Mouse (Mus musculus) hindbrain, embryonic 13.5 days (tissue): ENCODE results near the gene Tnf. TPM values are rescaled to one million over a fixed set of nuclear protein-coding genes. Genes with fewer than 3 reads are reported as not detected.
A peak's percentile ranks its signal among the peaks of the same experiment; 100 is the strongest.

Experiments
- ATAC-seq: fragments of 200-750 bp; cut with Nextera tagmentation; 2 replicates; pipeline ENCODE4 v1.8.0; 2017; ENCODE audit warnings: moderate TSS enrichment; ENCODE audit not compliant: low FRiP score
- H3K27ac ChIP-seq: fragments of 300-500 bp; sonication (generic); 2 replicates; pipeline ENCODE4 v1.5.1; 2015; ENCODE audit warnings: inconsistent platforms, mild to moderate bottlenecking, moderate library complexity
- H3K27me3 ChIP-seq: fragments of 300-500 bp; sonication (generic); 2 replicates; pipeline ENCODE4 v1.6.1; 2015; ENCODE audit warnings: mild to moderate bottlenecking, inconsistent platforms
- H3K36me3 ChIP-seq: fragments of 300-500 bp; sonication (generic); 2 replicates; pipeline ENCODE4 v1.6.1; 2015; ENCODE audit warnings: mild to moderate bottlenecking, inconsistent platforms
- H3K4me1 ChIP-seq: fragments of 300-500 bp; sonication (generic); replicated peaks from 2 replicates; pipeline ENCODE4 v1.6.1; 2015; ENCODE audit warnings: inconsistent platforms
- H3K4me2 ChIP-seq: fragments of 300-500 bp; sonication (generic); 2 replicates; pipeline ENCODE4 v1.6.1; 2015; ENCODE audit warnings: inconsistent platforms, mild to moderate bottlenecking, moderate library complexity
- H3K4me3 ChIP-seq: fragments of 300-500 bp; sonication (generic); 2 replicates; pipeline ENCODE4 v1.5.1; 2015; ENCODE audit warnings: mild to moderate bottlenecking, inconsistent platforms
- H3K9ac ChIP-seq: fragments of 300-500 bp; sonication (generic); 2 replicates; pipeline ENCODE4 v1.6.1; 2015; ENCODE audit warnings: mild to moderate bottlenecking, inconsistent platforms
- H3K9me3 ChIP-seq: fragments of 300-500 bp; sonication (generic); 2 replicates; pipeline ENCODE4 v1.6.1; 2016; ENCODE audit warnings: inconsistent platforms
- WGBS: fragments of 180-500 bp; shearing (Covaris S2); methylation state at CpG from one replicate; pipeline ENCODE4 v1.1.7; 2015; 5-methylcytosine and 5-hydroxymethylcytosine counted together
- polyA plus RNA-seq: library from polyadenylated mRNA; unstranded; fragments of >200 nt; fragmentation: Nextera tagmentation; extraction: Ambion mirVana; gene quantifications from 2 replicates; pipeline ENCODE4 v1.2.1, GENCODE M21; 2015

Tnf gene
- polyA plus RNA-seq, 1 experiment from 2014 or later = not detected

DNA sequence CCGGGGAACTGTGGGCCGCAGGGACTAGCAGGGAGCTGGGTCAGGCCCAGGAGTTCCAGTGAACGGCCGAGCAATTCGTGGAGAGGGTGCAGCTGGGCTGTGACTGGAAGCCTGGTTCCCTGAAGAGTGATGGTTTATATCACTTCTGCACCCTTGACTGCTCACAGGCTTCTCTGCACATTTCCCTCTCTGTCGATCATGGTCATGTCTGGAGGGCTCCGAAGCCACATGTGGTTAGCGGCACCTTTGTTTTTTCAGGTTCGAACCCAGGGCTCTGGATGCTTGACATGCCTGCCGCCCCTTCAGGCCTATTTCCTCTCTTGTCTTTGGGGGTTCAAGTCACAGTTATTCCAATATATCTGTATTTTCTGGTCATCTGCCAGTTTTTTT is 3.6 kb upstream of the Tnf start:
- H3K9ac ChIP-seq = peak overlapping the region; percentile 29; the same call in 1 of the 2 replicates
- peaks cover 49% of the 10 kb centered on the region for H3K27me3 ChIP-seq
- no peak overlapping the region for H3K27ac ChIP-seq
- 0 out of 2 replicates have a peak, but pooled peaks cover 4% of the 10 kb centered on the region for H3K4me1 ChIP-seq
- 58% methylated on average over 10 of the region's 10 CpGs for WGBS
- H3K4me3 ChIP-seq = no peak overlapping the region
- no peaks in the 10 kb centered on the region for H3K9me3 ChIP-seq
- ATAC-seq = no peak
- no peaks in the 10 kb centered on the region for H3K36me3 ChIP-seq
- H3K4me2 ChIP-seq = no peak overlapping the region

DNA sequence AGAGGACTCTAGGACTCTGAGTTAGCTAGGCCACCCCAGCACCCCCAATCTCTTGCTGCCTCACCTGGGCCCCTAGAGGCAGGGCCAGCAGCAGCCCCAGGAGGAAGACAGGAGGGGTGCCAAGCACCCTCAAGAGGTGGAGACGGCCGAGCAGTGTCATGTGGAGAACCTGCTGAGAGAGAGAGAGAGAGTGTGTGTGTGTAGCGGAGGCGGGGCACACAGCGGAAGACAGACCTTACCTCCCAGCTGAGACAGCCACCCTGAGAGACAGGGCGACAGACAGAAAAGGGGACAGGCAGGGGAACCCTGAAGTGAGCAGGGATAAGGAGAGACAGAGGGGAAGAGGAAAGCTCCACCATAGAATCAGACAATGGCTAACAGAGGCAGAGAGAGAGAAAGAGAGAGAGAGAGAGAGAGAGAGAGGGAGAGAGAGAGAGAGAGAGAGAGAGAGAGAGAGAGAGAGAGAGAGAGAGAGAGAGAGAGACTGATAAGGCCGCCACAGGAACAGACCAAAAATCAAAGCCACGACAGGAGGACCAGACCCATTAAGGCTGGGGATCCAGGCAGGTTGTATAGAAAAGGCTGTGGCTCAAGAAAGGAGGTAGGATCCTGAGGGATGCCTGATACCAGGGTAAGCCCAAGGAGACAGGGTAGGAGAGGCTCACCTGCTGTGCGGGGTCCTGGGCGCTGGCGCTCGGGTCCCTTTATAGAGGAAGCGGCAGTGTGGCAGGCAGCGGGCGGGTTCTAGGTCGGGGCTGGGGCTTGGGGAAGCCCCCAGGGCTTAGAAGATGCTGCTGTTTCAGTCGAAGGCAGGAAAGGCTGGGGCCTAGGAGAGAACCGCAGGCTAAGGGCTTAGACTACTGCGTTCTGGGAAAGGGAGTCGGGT is 2.9 kb upstream of the Tnf start, which contains the start of gene Lta:
Gene Lta, minus strand, starts transcription at position 858 of the 886 bp plus-strand sequence.
- Histone ChIP-seq H3K9ac (peak within 1 kb of the TSS; percentile 29; the same call in 1 of the 2 replicates), H3K9me3 (no peaks in the 10 kb centered on the region), H3K27me3 (peaks cover 55% of the 10 kb centered on the region), H3K27ac (no peak within 1 kb of the TSS), H3K4me2 (no peak within 1 kb of the TSS), H3K4me1 (0 out of 2 replicates have a peak, but pooled peaks cover 4% of the 10 kb centered on the region), H3K36me3 (no peaks in the 10 kb centered on the region), H3K4me3 (no peak within 1 kb of the TSS)
- WGBS = 35% methylated on average over 20 of the region's 20 CpGs
- no peak for ATAC-seq

DNA sequence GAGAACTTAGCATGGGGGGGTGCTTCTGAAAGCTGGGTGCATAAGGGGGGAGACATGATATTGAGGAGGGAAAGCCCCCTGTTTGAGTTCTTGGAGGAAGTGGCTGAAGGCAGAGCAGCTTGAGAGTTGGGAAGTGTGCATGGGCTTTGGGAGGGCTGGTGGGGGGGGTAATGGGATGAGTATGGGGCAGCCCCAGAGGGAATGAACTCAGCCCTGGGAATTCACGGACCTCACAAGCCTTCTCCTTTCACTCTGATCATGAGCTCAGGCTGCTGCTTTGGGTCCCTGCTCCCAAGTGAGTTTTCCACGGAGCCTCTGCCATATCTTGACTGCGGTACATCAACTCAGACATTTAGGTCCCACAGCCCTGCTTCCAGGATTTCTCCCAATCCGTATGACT is 635 bp upstream of the Tnf start:
- Histone ChIP-seq H3K4me1 (0 out of 2 replicates have a peak, but pooled peaks cover 4% of the 10 kb centered on the region), H3K27ac (no peak overlapping the region), H3K27me3 (peaks cover 69% of the 10 kb centered on the region), H3K4me3 (no peak overlapping the region), H3K36me3 (no peaks in the 10 kb centered on the region), H3K9ac (no peak overlapping the region), H3K9me3 (no peaks in the 10 kb centered on the region), H3K4me2 (no peak overlapping the region)
- WGBS = 81% methylated on average over 4 of the region's 4 CpGs
- no peak for ATAC-seq

DNA sequence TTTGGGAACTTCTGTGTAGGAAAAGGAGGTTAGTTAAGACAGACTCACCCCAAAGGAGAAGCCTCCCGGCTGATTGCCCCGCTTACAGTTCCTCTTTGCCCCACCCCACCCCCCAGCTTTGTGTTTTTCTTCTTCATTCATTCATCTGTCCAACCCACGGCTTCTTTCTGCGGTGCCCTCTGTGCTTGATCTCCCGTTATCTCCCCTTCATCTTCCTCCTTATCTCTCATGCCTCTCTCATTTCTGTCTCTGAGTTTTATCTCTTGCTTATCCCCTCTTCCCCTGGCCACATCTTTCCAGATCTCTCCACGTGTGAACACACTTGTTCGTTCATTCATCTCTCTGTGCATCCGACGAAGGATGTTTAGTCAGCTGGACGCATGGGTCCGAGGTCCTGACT is 679 bp downstream of the Tnf start:
- WGBS = 75% methylated on average over 11 of the region's 11 CpGs
- Histone ChIP-seq H3K9me3 (no peaks in the 10 kb centered on the region), H3K4me2 (no peak overlapping the region), H3K4me3 (no peak overlapping the region), H3K27me3 (peaks cover 82% of the 10 kb centered on the region), H3K4me1 (peaks cover 6% of the 10 kb centered on the region), H3K9ac (no peak overlapping the region), H3K27ac (no peak overlapping the region), H3K36me3 (no peaks in the 10 kb centered on the region)
- ATAC-seq = no peak

DNA sequence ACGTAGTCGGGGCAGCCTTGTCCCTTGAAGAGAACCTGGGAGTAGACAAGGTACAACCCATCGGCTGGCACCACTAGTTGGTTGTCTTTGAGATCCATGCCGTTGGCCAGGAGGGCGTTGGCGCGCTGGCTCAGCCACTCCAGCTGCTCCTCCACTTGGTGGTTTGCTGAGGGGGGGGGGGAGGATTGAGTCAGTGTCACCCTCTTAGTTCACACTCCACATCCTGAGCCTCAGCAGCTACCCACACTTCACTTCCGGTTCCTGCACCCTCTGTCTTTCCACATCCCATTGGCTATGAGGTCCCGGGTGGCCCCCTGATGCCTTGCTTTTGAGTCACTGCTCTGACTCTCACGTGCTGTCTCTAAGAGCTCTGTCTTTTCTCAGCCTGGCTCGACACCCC is 1.4 kb downstream of the Tnf start:
- no peaks in the 10 kb centered on the region for H3K36me3 ChIP-seq
- WGBS = 89% methylated on average over 11 of the region's 11 CpGs
- no peaks in the 10 kb centered on the region for H3K9me3 ChIP-seq
- no peak for ATAC-seq
- H3K4me3 ChIP-seq = no peak overlapping the region
- no peak overlapping the region for H3K27ac ChIP-seq
- H3K4me1 ChIP-seq = peaks cover 13% of the 10 kb centered on the region
- H3K4me2 ChIP-seq = no peak overlapping the region
- H3K9ac ChIP-seq = no peak overlapping the region
- peaks cover 89% of the 10 kb centered on the region for H3K27me3 ChIP-seq

DNA sequence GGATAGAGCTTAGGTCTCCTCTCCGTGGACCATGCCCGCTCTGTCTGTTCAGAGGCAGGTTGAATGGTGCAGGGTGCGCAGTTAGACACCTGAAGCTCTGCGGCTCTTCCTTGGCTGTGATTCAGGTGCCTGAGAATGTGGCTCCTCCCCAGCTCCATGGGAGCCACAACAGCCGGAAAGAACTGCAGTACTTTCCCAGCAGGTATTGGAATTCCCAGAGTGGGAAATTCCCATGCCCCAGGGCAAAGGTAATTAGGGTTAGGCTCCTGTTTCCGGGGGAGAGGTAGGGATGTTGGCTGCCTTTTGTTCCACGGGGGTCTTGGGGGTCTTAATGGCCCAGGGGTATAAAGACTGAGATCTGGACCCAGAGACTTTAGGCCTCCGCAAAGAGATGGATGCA is 2.9 kb downstream of the Tnf start:
- H3K4me3 ChIP-seq = no peak overlapping the region
- no peak overlapping the region for H3K27ac ChIP-seq
- peaks cover 18% of the 10 kb centered on the region for H3K4me1 ChIP-seq
- H3K4me2 ChIP-seq = no peak overlapping the region
- no peaks in the 10 kb centered on the region for H3K9me3 ChIP-seq
- no peak for ATAC-seq
- no peaks in the 10 kb centered on the region for H3K36me3 ChIP-seq
- WGBS = 32% methylated on average over 8 of the region's 8 CpGs
- H3K27me3 ChIP-seq = peaks cover 90% of the 10 kb centered on the region
- no peak overlapping the region for H3K9ac ChIP-seq

DNA sequence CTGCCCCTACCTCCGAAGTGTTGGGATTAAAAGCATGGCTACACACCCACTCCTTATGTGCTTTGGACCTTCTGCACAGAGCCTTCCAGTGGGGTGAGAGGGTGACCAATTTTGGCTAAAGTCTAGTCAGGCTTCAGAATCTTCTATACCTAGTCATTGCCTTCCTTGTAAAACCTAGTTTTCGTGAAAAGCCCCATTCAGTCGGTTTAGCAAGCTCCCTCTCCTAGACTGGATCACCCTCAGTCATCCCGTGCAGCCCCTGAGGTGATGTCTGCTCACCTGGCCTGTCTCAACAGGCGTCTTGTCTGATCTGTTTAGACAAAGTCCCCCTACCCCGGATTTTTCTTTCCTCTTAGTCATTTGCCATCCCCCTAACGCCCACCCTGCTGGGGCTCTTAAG is 3.8 kb downstream of the Tnf start:
- H3K27ac ChIP-seq = no peak overlapping the region

DNA sequence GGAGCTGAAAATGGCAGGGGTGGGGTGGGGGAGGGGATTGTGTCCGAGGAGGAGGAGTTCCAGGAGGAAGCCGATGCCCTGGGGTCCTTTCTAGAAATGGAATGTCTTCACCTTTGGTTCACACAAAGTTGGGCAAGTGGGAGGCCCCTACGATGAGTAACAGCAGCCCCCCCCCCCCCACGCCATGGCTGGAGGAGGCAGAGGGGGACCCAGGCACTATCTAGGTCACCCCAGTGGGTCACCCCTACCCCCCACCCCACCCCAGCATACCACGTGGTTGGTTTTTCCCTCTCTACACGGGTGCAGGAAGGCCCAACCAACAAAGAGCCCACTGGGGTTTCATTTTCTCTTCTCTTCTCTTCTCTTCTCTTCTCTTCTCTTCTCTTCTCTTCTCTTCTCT is 4.7 kb downstream of the Tnf start:
- Histone ChIP-seq H3K9ac (no peak overlapping the region), H3K4me2 (no peak overlapping the region), H3K9me3 (no peaks in the 10 kb centered on the region), H3K36me3 (no peaks in the 10 kb centered on the region), H3K27me3 (peaks cover 78% of the 10 kb centered on the region), H3K4me3 (no peak overlapping the region), H3K4me1 (peaks cover 18% of the 10 kb centered on the region), H3K27ac (no peak overlapping the region)
- ATAC-seq = no peak
- 48% methylated on average over 6 of the region's 6 CpGs for WGBS

More for the DNA sequence above, 3.8 kb downstream of the Tnf start:
- WGBS = 73% methylated on average over 7 of the region's 7 CpGs
- H3K4me3 ChIP-seq = no peak overlapping the region
- H3K9ac ChIP-seq = no peak overlapping the region
- H3K4me1 ChIP-seq = peaks cover 18% of the 10 kb centered on the region
- H3K27me3 ChIP-seq = peaks cover 87% of the 10 kb centered on the region
- no peaks in the 10 kb centered on the region for H3K9me3 ChIP-seq
- H3K36me3 ChIP-seq = no peaks in the 10 kb centered on the region
- H3K4me2 ChIP-seq = no peak overlapping the region
- ATAC-seq = no peak

DNA sequence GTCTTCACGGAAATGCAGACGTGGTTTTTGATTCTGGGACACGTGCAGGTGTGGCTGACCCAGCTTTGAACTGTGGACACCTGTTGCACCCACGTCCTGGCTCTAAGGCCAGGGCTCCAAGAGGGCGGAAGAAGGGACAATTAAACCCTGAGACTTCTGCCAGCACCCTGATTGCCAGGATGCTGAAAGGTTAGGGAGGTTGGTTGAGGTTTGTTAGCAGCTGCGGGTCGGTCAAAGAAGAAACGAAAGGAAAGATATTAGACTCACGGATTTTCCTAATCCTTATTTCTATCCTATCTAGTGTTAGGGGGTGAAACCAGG is 5.5 kb downstream of the Tnf start:
- Histone ChIP-seq H3K9ac (no peak overlapping the region), H3K27me3 (peaks cover 69% of the 10 kb centered on the region), H3K4me2 (peak overlapping the region; percentile 65), H3K4me1 (peaks cover 18% of the 10 kb centered on the region), H3K27ac (no peak overlapping the region), H3K36me3 (no peaks in the 10 kb centered on the region), H3K4me3 (peak overlapping the region; percentile 40), H3K9me3 (no peaks in the 10 kb centered on the region)
- ATAC-seq = no peak
- 31% methylated on average over 9 of the region's 9 CpGs for WGBS

DNA sequence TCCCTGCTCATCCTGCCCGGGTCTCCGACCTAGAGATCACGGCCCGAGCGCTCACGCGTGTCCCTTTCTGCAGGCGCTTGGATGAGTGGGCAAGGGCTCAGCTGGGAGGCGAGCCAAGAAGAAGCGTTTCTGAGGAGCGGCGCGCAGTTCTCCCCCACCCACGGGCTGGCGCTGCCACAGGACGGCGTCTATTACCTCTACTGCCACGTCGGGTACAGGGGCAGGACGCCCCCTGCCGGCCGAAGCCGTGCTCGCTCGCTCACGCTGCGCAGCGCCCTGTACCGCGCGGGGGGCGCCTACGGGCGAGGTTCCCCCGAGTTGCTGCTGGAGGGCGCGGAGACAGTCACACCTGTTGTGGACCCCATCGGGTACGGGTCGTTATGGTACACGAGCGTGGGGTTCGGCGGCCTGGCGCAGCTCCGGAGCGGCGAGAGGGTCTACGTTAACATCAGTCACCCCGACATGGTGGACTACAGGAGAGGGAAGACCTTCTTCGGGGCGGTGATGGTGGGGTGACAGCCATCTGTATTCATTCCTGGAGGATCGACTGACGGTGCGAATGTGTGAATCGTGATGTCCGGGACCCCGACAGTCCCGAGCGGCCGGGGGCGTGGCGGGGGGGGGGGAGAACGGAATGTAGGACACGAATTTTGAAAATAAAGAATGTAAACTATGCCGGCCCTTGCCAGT is 6.0 kb downstream of the Tnf start:
- Histone ChIP-seq H3K4me2 (peak overlapping the region; percentile 65), H3K4me3 (peak overlapping the region; percentile 40), H3K27ac (no peak overlapping the region), H3K9me3 (no peaks in the 10 kb centered on the region), H3K9ac (peak overlapping the region; percentile 62), H3K27me3 (peaks cover 64% of the 10 kb centered on the region), H3K36me3 (no peaks in the 10 kb centered on the region), H3K4me1 (peaks cover 18% of the 10 kb centered on the region)
- peak; percentile 57; the same call in 1 of the 2 replicates for ATAC-seq
- WGBS = 1% methylated on average over 66 of the region's 66 CpGs

DNA sequence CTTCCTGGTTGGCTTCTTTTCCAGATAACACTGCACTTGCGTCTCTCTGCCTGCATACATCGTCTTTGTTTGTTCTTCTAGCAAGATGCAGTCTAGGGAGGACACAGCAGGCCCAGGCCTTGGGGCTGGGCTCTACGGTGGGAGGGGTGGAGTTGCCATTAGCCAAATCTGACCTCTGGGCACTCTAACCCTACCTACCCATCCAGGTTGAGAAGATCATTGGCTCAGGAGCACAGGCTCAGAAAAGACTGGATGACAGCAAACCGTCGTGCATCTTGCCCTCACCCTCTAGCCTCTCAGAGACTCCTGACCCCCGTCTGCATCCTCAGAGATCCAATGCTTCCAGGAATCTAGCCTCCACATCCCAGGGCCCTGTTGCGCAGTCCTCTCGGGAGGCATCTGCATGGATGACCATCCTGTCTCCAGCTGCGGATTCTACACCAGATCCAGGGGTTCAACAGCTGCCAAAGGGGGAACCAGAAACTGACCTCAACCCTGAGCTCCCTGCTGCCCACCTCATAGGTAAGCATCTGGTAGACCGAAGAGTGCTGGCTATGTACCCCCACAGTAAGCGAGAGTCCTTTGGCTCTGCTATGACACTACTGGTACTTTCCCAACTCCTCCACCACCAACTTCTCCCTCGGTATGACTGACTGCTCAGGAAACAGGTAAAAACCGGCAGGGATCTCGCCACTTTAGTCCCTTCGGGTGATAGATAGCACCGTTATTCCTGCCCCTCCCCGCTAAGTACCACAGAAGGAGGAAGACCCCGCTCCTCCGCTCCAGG is 6.8 kb downstream of the Tnf start:
- no peaks in the 10 kb centered on the region for H3K36me3 ChIP-seq
- ATAC-seq = no peak
- no peak overlapping the region for H3K27ac ChIP-seq
- H3K4me3 ChIP-seq = peak overlapping the region; percentile 40
- peak overlapping the region; percentile 65 for H3K4me2 ChIP-seq
- H3K9me3 ChIP-seq = no peaks in the 10 kb centered on the region
- peak overlapping the region; percentile 62 for H3K9ac ChIP-seq
- H3K27me3 ChIP-seq = peaks cover 57% of the 10 kb centered on the region
- peaks cover 18% of the 10 kb centered on the region for H3K4me1 ChIP-seq
- WGBS = 41% methylated on average over 19 of the region's 19 CpGs
